Mouse (Mus musculus): ENCODE measurements around the gene Rasip1. TPM values are rescaled to one million over a fixed set of nuclear protein-coding genes. Genes with fewer than 3 reads are reported as not detected.
A peak's percentile ranks its signal among the peaks of the same experiment; 100 is the strongest.
"Not testable (repeated sequence)": the region's sequence is repeated elsewhere in the genome, so short reads cannot be mapped to it uniquely, and the experiment has no call there.

Gene Rasip1
- total and polyA plus RNA-seq, 3 experiments, result 13.5 to 42.9 (median 20.6) TPM

GRCm38 (mm10) chr7:45644183-45644582 is 16.9 kb downstream of the Rasip1 start:
- no peak for DNase-seq

- no peak for DNase-seq
Measured at GRCm38 (mm10) chr7:45644872-45645590, 17.7 kb downstream of the Rasip1 start.

DNA sequence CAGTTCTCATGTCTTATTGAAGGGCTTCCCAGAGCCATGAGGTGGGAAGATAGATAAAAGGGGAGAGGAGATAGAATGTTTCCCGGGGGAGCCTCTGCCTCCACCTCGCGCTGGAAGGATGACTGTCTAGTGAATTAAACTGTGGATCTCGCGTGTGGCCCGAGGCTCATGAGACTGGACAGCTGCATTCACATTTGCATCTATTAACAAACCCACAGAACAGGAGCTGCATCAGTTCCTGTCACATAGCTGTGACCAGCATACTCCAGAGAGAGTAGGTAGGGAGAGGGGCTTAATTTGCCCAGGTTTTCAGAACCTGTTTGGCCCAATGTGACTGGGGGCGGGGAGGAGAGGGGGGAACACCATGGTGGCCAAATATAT is 18.3 kb downstream of the Rasip1 start:
- no peak for DNase-seq

DNA sequence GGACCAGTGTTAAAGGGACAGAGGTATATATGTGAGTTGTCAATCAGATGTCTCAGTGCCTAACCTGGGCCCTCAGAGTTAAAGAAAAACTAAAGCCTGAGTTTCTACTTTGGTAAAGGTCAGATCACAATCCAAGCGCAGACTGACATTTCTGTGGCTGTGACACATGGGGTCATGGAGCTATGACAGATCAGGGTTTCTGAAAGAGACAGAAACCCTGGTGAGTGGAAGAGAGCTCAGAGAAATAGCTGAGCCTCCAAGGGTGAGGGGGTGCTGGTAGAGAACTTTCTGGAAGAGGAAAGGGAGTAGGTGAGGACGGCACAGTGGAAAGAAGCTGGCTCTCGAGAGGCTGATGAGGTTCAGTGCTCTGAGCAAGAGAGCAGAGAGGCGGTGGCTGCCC is 19.4 kb downstream of the Rasip1 start:
- peak; percentile 68 for DNase-seq

DNA sequence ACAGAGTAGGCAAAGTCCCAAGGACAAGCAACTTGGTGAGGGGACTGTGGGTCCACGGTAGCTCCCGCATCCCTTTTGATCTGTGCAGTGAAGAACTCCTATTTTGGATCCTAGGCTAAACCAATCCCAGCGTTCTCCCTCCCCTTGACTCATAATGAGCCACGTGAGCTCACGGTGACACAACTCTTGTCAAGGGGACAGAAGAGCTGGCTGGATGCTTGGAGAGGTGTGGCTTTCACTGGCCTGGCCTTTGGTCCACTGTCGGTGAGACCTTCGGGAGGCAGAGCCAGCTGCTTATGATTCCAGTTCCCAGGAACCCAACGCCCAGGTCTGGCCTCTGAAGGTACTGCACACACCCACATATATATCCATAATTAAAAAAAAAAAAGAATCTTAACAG is 22.1 kb downstream of the Rasip1 start:
- DNase-seq, result peak; percentile 78

DNA sequence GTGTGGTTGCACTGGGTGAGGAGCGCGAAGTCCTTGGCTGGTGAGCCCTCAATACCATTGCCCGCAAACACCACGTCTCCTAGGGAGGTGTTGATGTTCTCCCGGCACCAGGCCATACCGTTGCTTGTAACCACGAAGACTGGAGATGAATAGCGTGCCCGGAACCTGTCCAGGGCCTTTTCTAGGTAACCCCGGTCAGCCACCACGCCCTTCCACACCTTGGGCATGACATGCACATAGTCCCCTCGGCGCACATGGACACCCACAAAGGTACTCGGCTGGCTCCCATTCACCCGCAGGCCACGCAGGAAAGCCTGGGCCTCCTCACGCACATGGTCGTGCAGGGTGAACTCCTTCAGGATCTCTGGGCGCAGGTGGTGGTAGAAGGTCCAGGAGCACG is 23.2 kb downstream of the Rasip1 start:
- DNase-seq, result not testable (repeated sequence)

DNA sequence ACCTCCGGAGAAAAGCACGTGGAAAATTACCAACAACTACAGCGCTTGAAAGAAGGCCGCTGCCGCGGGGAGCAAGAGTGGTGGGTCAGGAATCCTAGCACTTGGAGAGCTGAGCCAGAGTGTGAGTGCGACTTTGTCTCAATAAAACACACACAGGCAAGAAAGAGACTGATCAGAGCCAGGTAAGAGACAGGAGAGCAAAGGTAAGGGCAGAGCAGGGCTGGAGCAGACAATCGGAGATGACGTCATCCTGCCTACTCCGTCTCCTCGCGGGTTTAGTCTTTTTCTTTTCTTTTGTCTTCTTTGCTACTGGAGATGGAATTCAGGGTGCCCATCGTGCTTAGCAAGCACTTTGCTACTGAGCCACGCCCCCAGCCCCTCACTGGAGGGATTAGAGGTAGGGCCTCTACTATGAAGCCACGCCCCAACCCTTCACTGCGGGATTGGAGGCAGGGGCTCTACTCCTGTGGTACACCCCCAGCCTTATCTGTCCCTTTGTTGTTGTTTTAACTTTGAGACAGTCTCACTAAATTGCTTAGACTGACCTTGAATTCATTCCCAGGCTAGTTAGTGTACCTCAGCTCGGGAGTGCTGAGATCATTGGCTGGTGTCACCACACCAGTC is 27.2 kb downstream of the Rasip1 start:
- DNase-seq, result no peak

DNA sequence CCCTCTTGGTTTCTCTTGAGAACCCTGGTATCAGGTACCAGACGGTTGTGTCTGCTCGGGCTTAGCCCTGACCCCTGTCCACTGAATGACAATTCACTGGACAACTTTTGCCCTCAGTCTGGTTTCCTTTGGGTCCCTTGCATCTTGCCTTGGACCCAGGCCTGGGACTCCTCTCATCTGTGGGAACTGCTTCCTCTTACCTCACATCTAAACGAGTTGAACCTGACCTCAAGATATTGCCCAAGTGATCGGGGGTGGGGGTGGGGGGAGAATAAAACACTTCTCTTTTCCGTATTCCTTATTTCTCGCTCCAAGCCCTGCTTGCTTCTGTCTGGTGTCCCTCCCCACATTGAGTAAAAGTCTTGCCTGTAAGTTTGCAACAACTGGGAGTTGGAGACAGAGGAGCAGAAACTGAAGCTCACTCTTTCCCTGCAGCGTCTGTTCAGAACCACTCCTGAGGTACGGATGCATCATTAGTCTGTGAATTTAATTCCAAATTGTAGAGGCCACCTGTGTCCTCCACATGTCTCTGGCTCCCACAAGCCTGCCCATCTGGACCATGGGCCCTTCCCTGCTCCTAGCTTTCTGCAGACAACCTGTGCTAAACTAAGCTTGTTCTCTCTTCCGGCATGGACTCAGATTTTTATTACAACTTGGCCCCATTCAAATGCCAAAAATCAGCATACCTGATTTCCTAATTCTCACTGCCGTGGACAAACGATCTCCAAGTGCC is 33.6 kb downstream of the Rasip1 start:
- no peak for DNase-seq

GRCm38 (mm10) chr7:45661702-45662101 is 34.4 kb downstream of the Rasip1 start:
- not testable (repeated sequence) for DNase-seq

DNA sequence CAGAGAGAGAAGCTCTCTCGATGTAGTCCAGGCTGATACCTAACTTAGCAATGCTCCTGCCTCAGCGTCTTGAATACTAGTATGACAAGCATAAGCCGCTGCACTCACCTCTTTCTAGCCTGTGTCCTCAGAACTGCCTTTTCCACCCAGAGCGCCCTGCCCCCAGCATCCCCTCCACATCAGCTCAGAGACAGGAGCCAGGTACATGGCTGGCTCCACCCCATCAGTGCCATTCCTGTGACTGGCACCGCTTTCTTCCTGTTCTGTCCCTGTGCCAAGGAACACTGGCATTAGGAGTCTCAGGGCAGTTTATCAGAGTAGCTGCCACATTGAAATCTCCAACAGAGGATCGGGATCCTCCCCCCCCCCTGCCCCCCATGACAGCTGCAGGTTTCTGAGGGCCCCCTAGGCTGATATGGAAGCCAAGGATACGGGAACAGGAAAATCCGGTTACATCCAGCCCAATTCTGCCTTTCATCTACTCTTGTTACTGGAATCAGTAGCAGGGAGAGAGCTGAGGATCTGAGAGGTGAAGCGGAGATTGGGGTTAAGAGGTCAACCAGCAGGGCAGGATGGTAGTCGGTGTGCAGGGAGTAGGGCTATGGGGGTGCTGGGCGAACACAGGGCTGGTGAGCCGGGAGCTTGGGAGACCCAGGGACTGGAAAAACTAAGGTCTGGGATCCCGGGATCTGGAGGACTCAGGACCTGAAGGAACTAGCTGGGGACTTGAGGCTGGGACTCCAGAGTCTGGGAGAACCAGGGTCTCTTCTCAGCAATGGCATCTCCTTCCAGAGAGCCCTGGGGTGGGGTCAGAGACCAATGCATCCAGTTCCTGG is 38.2 kb downstream of the Rasip1 start:
- no peak for DNase-seq

- no peak for DNase-seq
Measured at GRCm38 (mm10) chr7:45666161-45666560, 38.9 kb downstream of the Rasip1 start, which contains the start of gene Fut2. Gene Fut2, minus strand, starts transcription at chr7:45666394.

DNA sequence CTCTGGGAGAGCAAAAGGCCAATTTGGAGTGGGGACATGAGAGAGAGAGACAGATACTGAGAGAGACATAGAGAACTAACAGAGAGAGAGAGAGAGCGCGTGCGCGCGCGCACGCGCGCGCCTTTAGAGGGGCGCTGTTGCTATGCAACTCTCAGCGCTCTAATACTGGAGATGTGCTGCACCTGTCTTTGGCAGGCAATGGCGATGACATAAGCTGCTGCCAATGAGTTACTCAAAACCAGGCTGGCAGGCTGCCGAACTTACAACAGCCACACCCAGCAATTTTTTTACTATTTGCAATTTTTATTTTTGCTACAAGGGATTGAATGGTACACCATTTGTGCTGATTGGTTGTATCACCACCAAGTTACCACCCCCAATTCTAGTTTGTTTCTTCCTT is 40.5 kb downstream of the Rasip1 start:
- no peak for DNase-seq

- no peak for DNase-seq
Measured at GRCm38 (mm10) chr7:45668921-45669320, 41.6 kb downstream of the Rasip1 start.

DNA sequence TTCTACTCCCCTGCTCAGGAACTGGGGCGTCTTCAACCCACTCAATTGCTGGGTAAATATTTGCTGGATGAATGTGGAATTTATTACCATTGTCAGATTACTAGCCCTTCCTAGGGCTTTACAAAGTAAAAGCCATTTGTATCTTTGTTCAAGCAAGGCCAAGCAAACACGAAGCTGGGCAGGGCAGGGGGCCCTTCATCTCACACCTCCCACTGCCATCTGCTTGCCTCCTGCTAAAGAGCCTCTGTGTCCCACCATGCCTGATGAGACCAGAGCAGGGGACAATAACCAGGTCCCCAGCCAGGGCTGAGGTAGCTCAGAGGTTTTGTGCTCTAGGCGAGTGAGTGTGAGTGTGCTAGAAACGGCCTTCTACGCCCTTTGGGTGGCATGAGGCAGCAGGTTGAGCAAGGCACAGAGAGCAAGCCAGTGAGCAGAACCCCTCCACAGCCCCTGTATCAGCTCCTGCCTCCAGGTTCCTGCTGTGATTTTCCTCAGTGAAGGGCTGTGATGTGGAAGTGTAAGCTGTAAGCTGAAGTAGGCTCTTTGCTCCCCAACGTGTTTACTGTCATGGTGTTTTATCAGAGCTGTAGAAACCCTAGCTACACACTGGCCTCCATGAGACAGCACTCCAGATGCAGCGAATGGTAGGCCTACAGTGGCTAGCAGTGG is 50.5 kb downstream of the Rasip1 start:
- DNase-seq, result no peak

GRCm38 (mm10) chr7:45678513-45678912 is 51.2 kb downstream of the Rasip1 start:
- DNase-seq, result peak; percentile 85

DNA sequence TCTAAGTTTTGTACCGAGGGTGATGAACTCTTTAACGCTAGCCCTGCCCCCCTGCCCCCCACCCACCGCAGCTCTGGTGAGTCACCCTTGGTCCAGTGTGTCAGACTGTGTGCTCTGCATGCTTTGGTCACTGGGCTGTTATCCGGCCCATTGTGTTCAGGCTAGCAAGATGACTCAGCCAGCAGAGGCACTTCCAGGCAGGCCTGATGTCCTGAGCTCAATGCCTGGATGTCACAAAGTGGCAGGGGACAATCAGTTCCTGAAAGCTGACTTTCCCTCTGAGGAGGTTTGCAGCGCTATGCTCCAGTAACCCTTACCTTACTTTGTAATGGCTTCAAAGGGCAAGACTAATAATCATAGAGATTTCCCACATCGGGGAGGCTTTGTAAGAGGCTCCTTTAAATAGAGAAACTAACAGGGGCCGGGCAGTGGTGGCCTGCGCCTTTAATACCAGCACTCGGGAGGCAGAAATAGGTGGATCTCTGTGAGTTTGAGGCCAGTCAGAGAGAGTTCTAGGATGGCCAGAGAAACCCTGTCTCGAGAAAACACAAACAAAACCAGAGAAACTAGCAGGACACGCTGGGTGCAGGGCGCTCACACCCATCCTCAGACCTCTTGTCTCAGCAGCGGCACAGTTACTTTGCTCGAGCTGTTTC is 52.8 kb downstream of the Rasip1 start:
- DNase-seq, result peak; percentile 81

- no peak for DNase-seq
Measured at GRCm38 (mm10) chr7:45681046-45681736, 53.9 kb downstream of the Rasip1 start.

- peak; percentile 87 for DNase-seq
Measured at GRCm38 (mm10) chr7:45682144-45683126, 55.1 kb downstream of the Rasip1 start.

DNA sequence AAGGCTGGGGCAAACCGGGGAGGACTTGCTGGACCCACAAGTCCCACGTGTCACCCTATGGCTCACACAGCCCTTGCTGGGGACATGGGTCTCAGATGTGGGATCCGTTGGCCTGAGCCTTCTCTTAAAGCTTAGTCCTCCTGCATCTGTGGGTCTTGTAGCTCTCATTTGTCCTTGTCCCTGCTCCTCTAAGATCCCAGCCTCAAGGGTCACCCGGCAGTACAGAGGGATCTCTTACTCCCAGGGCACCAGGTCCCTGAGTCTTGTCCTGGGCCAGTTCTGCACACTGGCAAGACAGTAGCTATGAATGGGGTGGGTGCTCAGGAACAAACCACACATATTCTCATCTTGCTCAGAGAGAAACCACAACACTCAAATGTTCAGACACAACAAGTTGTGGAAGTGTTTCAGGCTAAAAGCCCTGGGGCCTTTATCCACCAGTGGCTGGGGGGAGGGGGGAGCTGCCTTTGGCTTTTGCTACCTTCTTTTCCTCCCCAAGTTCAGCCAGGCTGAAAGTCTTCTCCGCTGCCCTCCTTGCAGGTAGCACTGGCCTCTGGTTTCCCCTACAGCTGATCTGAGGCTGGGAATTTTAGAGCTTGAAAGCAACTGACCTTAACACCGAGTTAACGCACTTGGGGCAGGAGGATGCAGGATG is 56.2 kb downstream of the Rasip1 start, which contains the start of gene Ntn5:
TSS of gene Ntn5 (plus strand) at position 627 of the 655 bp plus-strand sequence.
- DNase-seq, result no peak

All from adrenal gland, adult 2 months (tissue).